Mouse (Mus musculus) CD4-positive, CD25-positive, alpha-beta regulatory T cell, adult 9 weeks (primary cell): Measurements from ENCODE around the gene Cds1. TPM values are rescaled to one million over a fixed set of nuclear protein-coding genes. Genes with fewer than 3 reads are reported as not detected.

Experiments
- polyA plus RNA-seq: library from polyadenylated mRNA; unstranded; fragments of 100-300 nt; shearing (Covaris generic); gene quantifications from one replicate; pipeline ENCODE4 v1.2.1, GENCODE M21; 2017

Cds1 gene
- not detected for polyA plus RNA-seq

DNA sequence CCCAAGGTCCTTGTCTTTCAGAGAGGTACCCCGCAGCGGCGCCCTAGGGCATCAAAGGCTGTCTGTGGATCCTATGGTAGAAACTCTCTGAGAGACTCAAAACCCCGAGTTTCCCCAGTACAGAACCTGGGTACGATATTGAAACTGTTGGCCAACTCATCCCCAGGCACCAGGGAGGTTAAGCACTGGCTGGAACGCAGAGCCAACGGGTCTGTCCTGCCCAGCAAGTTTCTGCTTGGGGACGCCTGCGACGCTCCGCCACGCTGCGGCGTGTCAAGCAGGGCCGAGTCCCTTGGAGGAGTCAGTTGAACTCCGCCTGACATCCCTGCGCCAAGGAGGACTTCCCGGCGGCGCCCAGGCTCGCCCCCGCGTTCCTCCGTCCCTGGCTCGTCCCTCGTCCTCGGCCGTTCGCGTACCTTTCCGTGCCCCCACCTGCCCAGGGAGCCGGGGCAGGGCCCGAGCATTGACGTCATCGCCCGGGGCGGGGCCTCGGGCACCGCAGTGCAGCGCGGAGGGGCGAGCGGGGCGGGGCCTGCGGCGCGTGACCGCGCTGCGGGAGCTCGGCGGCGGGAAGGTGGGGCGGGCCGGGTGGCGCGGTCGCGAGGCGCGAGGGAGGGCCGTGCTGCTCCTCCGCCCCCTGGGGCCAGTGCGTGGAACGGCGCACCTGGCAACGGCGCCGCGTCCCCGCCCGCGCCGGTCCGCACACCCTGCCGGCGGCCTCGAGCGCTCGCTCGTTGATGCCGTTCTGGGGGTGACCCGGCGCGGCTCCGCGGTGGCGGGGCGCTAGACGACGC, at the start of gene Cds1:
TSS of gene Cds1 (plus strand) at position 577 of the 794 bp plus-strand sequence.

Other genes with a start within 250 kb of the Cds1 start
- gene Nkx6-1, start 100.1 kb upstream of the Cds1 start, polyA plus RNA-seq: not detected